In the genomic region with DNA sequence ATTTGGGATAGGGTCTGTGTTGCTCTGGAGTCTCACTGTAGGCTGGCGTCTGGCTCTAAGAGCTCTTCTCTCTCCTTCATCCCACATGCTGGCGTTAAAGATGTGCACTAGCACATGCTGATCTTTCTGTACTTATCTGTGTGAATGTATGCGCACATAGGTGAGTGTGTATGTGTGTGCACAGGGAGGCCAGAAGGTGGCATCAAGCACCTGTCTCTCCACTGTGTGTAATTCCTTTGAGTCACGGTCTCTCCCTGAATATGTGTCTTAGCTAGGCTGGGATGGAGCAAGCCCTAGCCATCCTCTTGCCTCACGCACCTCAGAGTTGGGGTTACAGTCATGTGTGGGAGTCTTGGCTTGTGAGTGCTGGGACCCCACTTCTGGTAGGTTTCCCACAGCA, we compare ENCODE assay signal across 10 mouse cellular contexts. TPM values are rescaled to one million over a fixed set of nuclear protein-coding genes. Genes with fewer than 3 reads are reported as not detected.
DNase-seq lines count a peak whose midpoint lies in the region; ATAC-seq and TF ChIP-seq lines count a peak whose summit lies in the region.
"Had no signal": no experiment of that assay in that cellular context is flagged by ENCODE, and none has a peak within 500 bp of the region (broad histone marks: within the 10 kb centered on the region; RNA-seq: fewer than 3 reads in every experiment).

No protein-coding gene starts in this region.

- no peaks in the 10 kb centered on the region for H3K9me3 ChIP-seq in hindbrain, embryonic 13.5 days
- no peaks in the 10 kb centered on the region for H3K9me3 ChIP-seq in hindbrain, embryonic 10.5 days
- H3K9me3 ChIP-seq in ES-Bruce4 (replicated peaks; ENCODE audit: control insufficient read depth, insufficient read depth, low read length, poor library complexity, severe bottlenecking), result no peaks in the 10 kb centered on the region
- H3K9me3 ChIP-seq in embryonic facial prominence, embryonic 12.5 days, result no peaks in the 10 kb centered on the region
- H3K9me3 ChIP-seq in limb, embryonic 15.5 days, result no peaks in the 10 kb centered on the region

- peak; percentile 27 for TF ChIP-seq CTCF in ES-Bruce4 (IDR thresholded peaks at IDR 0.05; ENCODE audit: low read depth, low read length)

- H3K4me2 ChIP-seq in hindbrain, embryonic 13.5 days, result peak overlapping the region; percentile 64
- peak overlapping the region; percentile 67; the same call in 1 of the 2 replicates for H3K4me2 ChIP-seq in embryonic facial prominence, embryonic 12.5 days (replicated peaks)
- peak overlapping the region; percentile 49; the same call in 1 of the 2 replicates for H3K4me2 ChIP-seq in limb, embryonic 15.5 days

- peaks cover 16% of the 10 kb centered on the region; the same call in 1 of the 2 replicates for H3K36me3 ChIP-seq in hindbrain, embryonic 13.5 days
- peaks cover 23% of the 10 kb centered on the region for H3K36me3 ChIP-seq in hindbrain, embryonic 10.5 days
- H3K36me3 ChIP-seq in ES-Bruce4 (ENCODE audit: control insufficient read depth, insufficient read depth, low read length, poor library complexity, severe bottlenecking), result no peaks in the 10 kb centered on the region
- H3K36me3 ChIP-seq in embryonic facial prominence, embryonic 12.5 days, result peaks cover 13% of the 10 kb centered on the region
- peaks cover 9% of the 10 kb centered on the region; the same call in 1 of the 2 replicates for H3K36me3 ChIP-seq in limb, embryonic 15.5 days

- peaks cover 32% of the 10 kb centered on the region for H3K4me1 ChIP-seq in hindbrain, embryonic 13.5 days (replicated peaks)
- H3K4me1 ChIP-seq in hindbrain, embryonic 10.5 days (replicated peaks), result peaks cover 24% of the 10 kb centered on the region
- H3K4me1 ChIP-seq in ES-Bruce4 (ENCODE audit: control insufficient read depth, insufficient read depth, low read length), result no peaks in the 10 kb centered on the region
- peaks cover 20% of the 10 kb centered on the region for H3K4me1 ChIP-seq in embryonic facial prominence, embryonic 12.5 days
- H3K4me1 ChIP-seq in limb, embryonic 15.5 days, result peaks cover 31% of the 10 kb centered on the region

- H3K27me3 ChIP-seq in hindbrain, embryonic 13.5 days, result no peaks in the 10 kb centered on the region
- no peaks in the 10 kb centered on the region for H3K27me3 ChIP-seq in hindbrain, embryonic 10.5 days (ENCODE audit: insufficient read depth, poor library complexity, severe bottlenecking)
- H3K27me3 ChIP-seq in ES-Bruce4 (ENCODE audit: control insufficient read depth, insufficient read depth, low read length, poor library complexity, severe bottlenecking), result no peaks in the 10 kb centered on the region
- H3K27me3 ChIP-seq in embryonic facial prominence, embryonic 12.5 days, result no peaks in the 10 kb centered on the region
- H3K27me3 ChIP-seq in limb, embryonic 15.5 days, result no peaks in the 10 kb centered on the region
- H3K27me3 ChIP-seq: Patski had no signal

- DNase-seq in hindbrain, embryonic 10.5 days (ENCODE audit: low spot score), result no peak
- DNase-seq in layer of hippocampus, adult 9-10 months (ENCODE audit: low spot score), result no peak
- no peak for DNase-seq in adrenal gland, adult (ENCODE audit: inconsistent age in 2 of 2, low spot score in 1 of 2)
- no peak for DNase-seq in right cerebral cortex, postnatal 36 days (ENCODE audit: low spot score in 2 of 2)
- DNase-seq: right cerebral cortex, postnatal 4 days had no signal

- TF ChIP-seq POLR2A in ES-Bruce4 (IDR thresholded peaks at IDR 0.05; ENCODE audit: insufficient read depth, low read length), result no peak

- H3K27ac ChIP-seq in hindbrain, embryonic 13.5 days, result no peak overlapping the region
- H3K27ac ChIP-seq in hindbrain, embryonic 10.5 days, result no peak overlapping the region
- no peak overlapping the region for H3K27ac ChIP-seq in ES-Bruce4 (ENCODE audit: insufficient read depth, low read length)
- H3K27ac ChIP-seq in embryonic facial prominence, embryonic 12.5 days, result no peak overlapping the region
- H3K27ac ChIP-seq in limb, embryonic 15.5 days, result no peak overlapping the region

- 0 out of 2 replicates have a peak overlapping the region, but pooled peaks have one; percentile 95 for H3K9ac ChIP-seq in hindbrain, embryonic 13.5 days
- H3K9ac ChIP-seq in ES-Bruce4 (ENCODE audit: low read depth, poor library complexity, severe bottlenecking), result no peak overlapping the region
- H3K9ac ChIP-seq in embryonic facial prominence, embryonic 12.5 days, result no peak overlapping the region
- H3K9ac ChIP-seq in limb, embryonic 15.5 days, result no peak overlapping the region

- WGBS in hindbrain, embryonic 13.5 days, result 99% methylated on average over 5 of the region's 5 CpGs
- WGBS in hindbrain, embryonic 10.5 days, result 95% methylated on average over 5 of the region's 5 CpGs
- 98% methylated on average over 5 of the region's 5 CpGs for WGBS in embryonic facial prominence, embryonic 12.5 days
- WGBS in limb, embryonic 15.5 days, result 98% methylated on average over 5 of the region's 5 CpGs

- no peak overlapping the region for H3K4me3 ChIP-seq in hindbrain, embryonic 13.5 days
- H3K4me3 ChIP-seq in hindbrain, embryonic 10.5 days, result no peak overlapping the region
- no peak overlapping the region for H3K4me3 ChIP-seq in ES-Bruce4 (ENCODE audit: low read depth, low read length)
- peak overlapping the region; percentile 81; the same call in 1 of the 2 replicates for H3K4me3 ChIP-seq in embryonic facial prominence, embryonic 12.5 days
- H3K4me3 ChIP-seq in limb, embryonic 15.5 days, result no peak overlapping the region

- TF ChIP-seq EP300 in ES-Bruce4 (IDR thresholded peaks at IDR 0.05; ENCODE audit: insufficient read depth, low read depth, low read length), result no peak

- ATAC-seq in hindbrain, embryonic 13.5 days (ENCODE audit: low FRiP score), result no peak
- no peak for ATAC-seq in embryonic facial prominence, embryonic 12.5 days (ENCODE audit: insufficient number of reproducible peaks, insufficient read depth, low FRiP score, low TSS enrichment)
- ATAC-seq in limb, embryonic 15.5 days (ENCODE audit: insufficient number of reproducible peaks, low FRiP score, low TSS enrichment, low read depth), result no peak
- ATAC-seq: Patski had no signal

RNA-seq across cellular contexts. Expression of gene Ntan1, which starts 2.1 kb away (rescaled TPM):
- 224 and 232 TPM in 2 replicates for polyA plus RNA-seq in hindbrain, embryonic 13.5 days (2015; fragmentation: Nextera tagmentation; extraction: Ambion mirVana)
- polyA plus RNA-seq in hindbrain, embryonic 10.5 days (2016; fragmentation: Nextera tagmentation; extraction: Ambion mirVana), result 137 and 169 TPM in 2 replicates
- 57.6 and 61.3 TPM in 2 replicates for polyA plus RNA-seq in ES-Bruce4 (2011; ENCODE audit: insufficient read depth, insufficient read length, low read depth, missing spikeins)
- polyA plus RNA-seq in embryonic facial prominence, embryonic 12.5 days (2016; fragmentation: Nextera tagmentation; extraction: Ambion mirVana), result 208 and 214 TPM in 2 replicates
- polyA plus RNA-seq in limb, embryonic 15.5 days (2015; fragmentation: Nextera tagmentation; extraction: Ambion mirVana), result 189 and 192 TPM in 2 replicates

RNA-seq across cellular contexts. Expression of gene Rrn3, which starts 40.3 kb away (rescaled TPM):
- 124 and 125 TPM in 2 replicates for polyA plus RNA-seq in hindbrain, embryonic 13.5 days (2015; fragmentation: Nextera tagmentation; extraction: Ambion mirVana)
- polyA plus RNA-seq in hindbrain, embryonic 10.5 days (2016; fragmentation: Nextera tagmentation; extraction: Ambion mirVana), result 96.5 and 104 TPM in 2 replicates
- 131 and 134 TPM in 2 replicates for polyA plus RNA-seq in ES-Bruce4 (2011; ENCODE audit: insufficient read depth, insufficient read length, low read depth, missing spikeins)
- 82.6 and 83.0 TPM in 2 replicates for polyA plus RNA-seq in embryonic facial prominence, embryonic 12.5 days (2016; fragmentation: Nextera tagmentation; extraction: Ambion mirVana)
- polyA plus RNA-seq in limb, embryonic 15.5 days (2015; fragmentation: Nextera tagmentation; extraction: Ambion mirVana), result 56.0 and 59.2 TPM in 2 replicates
